Mouse (Mus musculus) liver, embryonic 14.5 days (tissue): ENCODE results near the gene Tspear.

ENCODE experiments used
- CTCF ChIP-seq: IDR thresholded peaks from 2 replicates; pipeline ENCODE4 v1.5.1; 2016; ENCODE audit warnings: antibody characterized with exemption, low read depth, control low read depth
- EP300 ChIP-seq: IDR thresholded peaks from 2 replicates; pipeline ENCODE4 v1.6.1; 2016; ENCODE audit warnings: antibody characterized with exemption, low read depth

DNA sequence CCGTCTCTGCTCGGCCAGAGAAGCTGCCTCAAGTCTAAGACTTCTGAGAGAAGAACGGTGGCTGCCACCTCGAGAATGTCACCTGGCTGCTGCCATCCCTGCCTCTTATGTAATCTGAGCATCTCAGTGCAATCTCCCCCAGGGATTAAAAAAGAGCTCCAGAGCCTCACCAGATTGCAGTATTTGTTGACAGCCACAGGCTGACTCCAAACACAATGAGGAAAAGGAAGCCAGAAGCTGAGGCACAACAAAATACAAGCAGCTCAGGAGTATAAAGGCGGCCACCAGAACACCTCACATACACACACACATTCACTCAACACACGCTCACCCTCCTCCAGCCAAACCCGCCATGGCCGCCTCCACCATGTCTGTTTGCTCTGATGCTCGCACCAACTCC, 149.3 kb downstream of the Tspear start, which contains the start of gene Krtap10-10:
- TF ChIP-seq CTCF (no peak), EP300 (no peak)
